Mouse (Mus musculus): Measurements from ENCODE around the gene Itgb5. TPM values are rescaled to one million over a fixed set of nuclear protein-coding genes. Genes with fewer than 3 reads are reported as not detected.

Itgb5 gene
- total and polyA plus RNA-seq, 3 experiments = 0.27 to 0.58 TPM; not detected in 1

DNA sequence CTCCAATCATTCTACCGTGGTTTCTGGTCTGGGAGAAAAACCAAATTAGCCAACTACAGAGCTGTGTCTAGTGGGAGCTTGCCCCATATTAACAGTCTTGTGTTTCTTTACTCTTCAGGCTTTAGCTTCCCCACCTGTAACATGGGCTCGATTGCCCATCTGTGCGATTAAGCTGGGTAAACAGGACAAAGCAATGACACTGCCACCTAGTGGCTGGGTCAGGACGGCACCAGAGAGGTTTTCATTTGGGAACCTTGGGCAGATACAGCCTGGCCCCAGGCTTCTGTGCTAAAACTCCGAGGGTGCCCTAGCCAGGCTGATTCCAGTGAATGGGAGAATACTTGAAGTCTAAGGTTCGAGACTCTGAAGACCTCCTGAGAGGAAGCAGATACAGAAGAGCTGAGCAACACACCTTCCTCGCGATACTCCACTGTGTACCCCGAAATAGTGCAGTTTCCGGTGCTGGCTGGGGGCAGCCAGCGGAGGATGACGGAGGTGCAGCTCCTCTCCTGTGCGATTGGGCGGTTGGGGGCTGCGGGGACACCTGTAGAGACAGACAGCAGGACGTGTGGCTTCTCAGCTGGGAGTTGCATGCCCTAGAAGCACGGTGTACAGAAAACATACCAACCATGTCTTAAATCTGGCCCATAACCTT, 159.0 kb downstream of the Itgb5 start (continued):
- TF ChIP-seq MEF2A (IDR thresholded peaks at IDR 0.05; ENCODE audit: extremely low read depth, insufficient replicate concordance, low read depth, low read length, poor library complexity, severe bottlenecking) = no peak

DNA sequence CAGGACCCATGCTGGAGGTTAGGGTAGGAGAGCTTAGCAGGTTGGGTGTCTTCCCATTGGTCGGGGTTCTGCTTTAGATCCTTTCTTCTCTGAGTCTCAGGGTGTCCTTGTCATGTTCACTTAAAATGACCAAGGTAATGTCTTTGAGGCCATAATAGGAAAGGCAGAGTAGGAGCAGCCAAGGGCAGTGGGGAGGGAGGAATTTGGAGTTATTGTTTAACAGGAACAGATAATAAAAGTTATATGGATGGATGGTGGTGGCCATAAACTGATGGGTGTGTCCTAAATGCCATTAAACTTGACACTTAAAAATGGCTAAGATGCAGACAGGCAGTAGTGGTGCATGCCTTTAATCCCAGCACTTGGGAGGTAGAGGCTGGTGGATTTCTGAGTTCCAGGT, 159.6 kb downstream of the Itgb5 start:
- no peak overlapping the region for H3K4me3 ChIP-seq (ENCODE audit: control insufficient read depth in 1 of 2, insufficient read depth in 1 of 2, low read depth in 2 of 2, low read length in 2 of 2)
- no peaks in the 10 kb centered on the region for H3K27me3 ChIP-seq (ENCODE audit: control insufficient read depth in 1 of 2, insufficient read depth in 2 of 2, low read length in 2 of 2)
- H3K36me3 ChIP-seq (ENCODE audit: control insufficient read depth in 1 of 2, insufficient read depth in 2 of 2, low read length in 2 of 2) = no peaks in the 10 kb centered on the region
- H3K79me2 ChIP-seq (ENCODE audit: control insufficient read depth, insufficient read depth, low read length, poor library complexity) = no peaks in the 10 kb centered on the region
- H3K4me1 ChIP-seq (ENCODE audit: control insufficient read depth in 1 of 2, insufficient read depth in 2 of 2, low read length in 2 of 2) = peaks cover 0 to 3% of the 10 kb centered on the region in 2 experiments; a peak in 1 of 4 replicates
- TF ChIP-seq SIN3A (IDR thresholded peaks at IDR 0.05; ENCODE audit: low read length) = no peak
- TF ChIP-seq MYB (IDR thresholded peaks at IDR 0.05; ENCODE audit: low read depth, low read length) = no peak
- TF ChIP-seq ETS1 (IDR thresholded peaks at IDR 0.05; ENCODE audit: low read depth, low read length) = no peak
- no peak for TF ChIP-seq MXI1 (IDR thresholded peaks at IDR 0.05; ENCODE audit: low read depth, low read length)
- TF ChIP-seq USF1 (IDR thresholded peaks at IDR 0.05; ENCODE audit: low read depth, low read length) = no peak
- no peak for TF ChIP-seq TBP (IDR thresholded peaks at IDR 0.05; ENCODE audit: low read depth, low read length)
- TF ChIP-seq MAFK (IDR thresholded peaks at IDR 0.05; ENCODE audit: borderline replicate concordance, low read depth, low read length) = no peak
- TF ChIP-seq POLR2AphosphoS5 (IDR thresholded peaks at IDR 0.05; ENCODE audit: borderline replicate concordance, low read depth, low read length) = no peak
- no peak for TF ChIP-seq ZMIZ1 (IDR thresholded peaks at IDR 0.05; ENCODE audit: low read depth, low read length)
- no peak for TF ChIP-seq JUND (IDR thresholded peaks at IDR 0.05; ENCODE audit: low read depth, low read length)
- no peak for TF ChIP-seq TAL1 (IDR thresholded peaks at IDR 0.05; ENCODE audit: low read length)
- H3K27ac ChIP-seq (ENCODE audit: control insufficient read depth, low read depth, low read length) = no peak overlapping the region
- no peak overlapping the region for H3K9ac ChIP-seq (ENCODE audit: control insufficient read depth, low read depth, low read length, poor library complexity, severe bottlenecking)
- DNase-seq (ENCODE audit: low read depth, low spot score) = no peak
- no peaks in the 10 kb centered on the region for H3K9me3 ChIP-seq (replicated peaks; ENCODE audit: insufficient read depth, low read length)

DNA sequence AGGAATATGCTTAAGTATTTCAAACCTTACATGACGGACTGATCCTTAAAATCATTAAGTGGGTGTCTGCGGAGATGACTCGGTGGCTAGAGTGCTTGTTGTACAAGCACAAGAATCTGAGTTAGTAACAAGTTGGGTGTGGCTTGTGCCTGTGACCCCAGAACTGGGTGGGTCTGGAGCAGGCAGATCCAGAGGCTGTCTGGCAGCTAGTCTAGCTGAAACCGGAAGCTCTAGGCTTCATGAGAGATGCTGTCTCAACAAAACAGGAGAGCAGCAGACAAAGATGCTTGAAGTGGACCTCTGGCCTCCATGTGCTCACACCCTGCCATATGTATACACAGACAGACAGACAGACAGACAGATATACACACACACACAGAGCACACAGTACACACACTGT, 161.2 kb downstream of the Itgb5 start:
- Histone ChIP-seq H3K27ac (ENCODE audit: control insufficient read depth, low read depth, low read length) (no peak overlapping the region), H3K9me3 (replicated peaks; ENCODE audit: insufficient read depth, low read length) (no peaks in the 10 kb centered on the region), H3K4me3 (ENCODE audit: control insufficient read depth in 1 of 2, insufficient read depth in 1 of 2, low read depth in 2 of 2, low read length in 2 of 2) (no peak overlapping the region), H3K79me2 (ENCODE audit: control insufficient read depth, insufficient read depth, low read length, poor library complexity) (no peaks in the 10 kb centered on the region), H3K27me3 (ENCODE audit: control insufficient read depth in 1 of 2, insufficient read depth in 2 of 2, low read length in 2 of 2) (no peaks in the 10 kb centered on the region), H3K36me3 (ENCODE audit: control insufficient read depth in 1 of 2, insufficient read depth in 2 of 2, low read length in 2 of 2) (no peaks in the 10 kb centered on the region), H3K9ac (ENCODE audit: control insufficient read depth, low read depth, low read length, poor library complexity, severe bottlenecking) (no peak overlapping the region), H3K4me1 (ENCODE audit: control insufficient read depth in 1 of 2, insufficient read depth in 2 of 2, low read length in 2 of 2) (peaks cover 0 to 3% of the 10 kb centered on the region in 2 experiments; a peak in 1 of 4 replicates)
- TF ChIP-seq ZNF384 (IDR thresholded peaks at IDR 0.05; ENCODE audit: low read depth, low read length) (no peak), POLR2A (IDR thresholded peaks at IDR 0.05; ENCODE audit: control insufficient read depth in 1 of 2, insufficient read depth in 1 of 2, low read depth in 1 of 2, low read length in 2 of 2, poor library complexity in 1 of 2) (no peak), JUND (IDR thresholded peaks at IDR 0.05; ENCODE audit: low read depth, low read length) (no peak), MEF2A (IDR thresholded peaks at IDR 0.05; ENCODE audit: extremely low read depth, insufficient replicate concordance, low read depth, low read length, poor library complexity, severe bottlenecking) (no peak), POLR2AphosphoS2 (IDR thresholded peaks at IDR 0.05; ENCODE audit: low read length) (no peak), CHD1 (IDR thresholded peaks at IDR 0.05; ENCODE audit: low read depth, low read length) (no peak), MAZ (IDR thresholded peaks at IDR 0.05; ENCODE audit: low read depth, low read length) (no peak), MYC (IDR thresholded peaks at IDR 0.05; ENCODE audit: low read depth, low read length) (no peak), GATA1 (IDR thresholded peaks at IDR 0.05; ENCODE audit: low read depth, low read length) (no peak), ZC3H11A (IDR thresholded peaks at IDR 0.05; ENCODE audit: low read depth, low read length) (no peak), ZMIZ1 (IDR thresholded peaks at IDR 0.05; ENCODE audit: low read depth, low read length) (no peak), SMC3 (IDR thresholded peaks at IDR 0.05; ENCODE audit: low read depth, low read length) (no peak), BHLHE40 (IDR thresholded peaks at IDR 0.05; ENCODE audit: borderline replicate concordance, low read depth, low read length) (no peak)
- no peak for DNase-seq (ENCODE audit: low read depth, low spot score)
